Mouse (Mus musculus) heart, postnatal 0 days (tissue): ENCODE data around the gene Brap.

Source experiments
- CTCF ChIP-seq: IDR thresholded peaks from 2 replicates; pipeline ENCODE4 v1.5.1; 2016; ENCODE audit warnings: antibody characterized with exemption, control low read depth, low read depth
- EP300 ChIP-seq: IDR thresholded peaks from 2 replicates; pipeline ENCODE4 v1.6.1; 2016; ENCODE audit warnings: antibody characterized with exemption, low read depth

DNA sequence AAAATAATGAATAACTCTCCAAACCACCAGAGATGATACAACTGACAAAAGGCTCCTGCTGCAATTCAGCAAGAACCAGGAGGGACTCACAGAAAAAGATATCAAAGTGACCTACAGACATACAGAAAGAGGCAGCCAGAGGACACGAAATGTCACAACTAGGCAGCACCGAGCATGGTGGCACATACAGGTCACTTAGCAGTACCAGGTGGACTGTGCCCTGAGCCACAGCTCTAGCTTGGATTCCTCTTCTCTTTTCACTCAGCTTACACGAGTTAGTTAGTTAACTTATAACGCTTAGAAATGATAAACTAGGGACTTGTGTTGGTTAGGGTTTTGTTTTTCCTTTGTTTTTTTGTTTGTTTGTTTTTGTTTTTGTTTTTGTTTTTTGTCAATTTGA, 5.8 kb upstream of the Brap start:
- TF ChIP-seq CTCF (no peak), EP300 (no peak)
